ENCODE assay signal across 17 mouse cellular contexts in genomic region chr7:143986281-143986680, GRCm38 (mm10). TPM values are rescaled to one million over a fixed set of nuclear protein-coding genes. Genes with fewer than 3 reads are reported as not detected.
A peak's percentile ranks its signal among the peaks of the same experiment; 100 is the strongest.
DNase-seq lines count a peak whose midpoint lies in the region; ATAC-seq and TF ChIP-seq lines count a peak whose summit lies in the region.
"Had no signal": no experiment of that assay in that cellular context is flagged by ENCODE, and none has a peak within 500 bp of the region (broad histone marks: within the 10 kb centered on the region; RNA-seq: fewer than 3 reads in every experiment).

No protein-coding gene starts in this region.

- H3K4me2 ChIP-seq in liver, embryonic 15.5 days, result no peak overlapping the region
- H3K4me2 ChIP-seq in intestine, postnatal 0 days (replicated peaks; ENCODE audit: low read depth), result no peak overlapping the region
- H3K4me2 ChIP-seq in stomach, embryonic 15.5 days, result no peak overlapping the region
- H3K4me2 ChIP-seq: forebrain, embryonic 15.5 days; heart, embryonic 12.5 days; hindbrain, embryonic 15.5 days; limb, embryonic 15.5 days; midbrain, embryonic 15.5 days had no signal

- H3K4me3 ChIP-seq in liver, embryonic 15.5 days (replicated peaks), result no peak overlapping the region
- no peak overlapping the region for H3K4me3 ChIP-seq in intestine, postnatal 0 days (ENCODE audit: low read depth, low read length)
- no peak overlapping the region for H3K4me3 ChIP-seq in stomach, embryonic 15.5 days (replicated peaks)
- H3K4me3 ChIP-seq: forebrain, embryonic 15.5 days; heart, embryonic 12.5 days; hindbrain, embryonic 15.5 days; limb, embryonic 15.5 days; midbrain, embryonic 15.5 days had no signal

- no peaks in the 10 kb centered on the region; the same call in 1 of the 2 replicates for H3K4me1 ChIP-seq in liver, embryonic 15.5 days (replicated peaks)
- H3K4me1 ChIP-seq in intestine, postnatal 0 days (replicated peaks; ENCODE audit: control insufficient read depth, insufficient read depth, low read length), result no peaks in the 10 kb centered on the region
- no peaks in the 10 kb centered on the region for H3K4me1 ChIP-seq in stomach, embryonic 15.5 days
- H3K4me1 ChIP-seq: forebrain, embryonic 15.5 days; heart, embryonic 12.5 days; hindbrain, embryonic 15.5 days; limb, embryonic 15.5 days; midbrain, embryonic 15.5 days had no signal

- no peak for DNase-seq in liver
- peak; percentile 49 for DNase-seq in kidney, postnatal 10 days
- DNase-seq in retina, embryonic 14.5 days (ENCODE audit: low spot score), result no peak
- DNase-seq in ovary, postnatal 14 days (ENCODE audit: low spot score), result no peak
- DNase-seq in right cerebral cortex, postnatal 14 days, result no peak
- DNase-seq: adrenal gland, postnatal 10 days; cerebellum, adult 11-12 months; cerebellum, postnatal 25 days; right cerebral cortex, postnatal 25 days had no signal

- WGBS in liver, embryonic 15.5 days (ENCODE audit: insufficient replicate concordance), result 62% methylated on average over 2 of the region's 2 CpGs
- WGBS in intestine, postnatal 0 days, result 49% methylated on average over 2 of the region's 2 CpGs
- 84% methylated on average over 2 of the region's 2 CpGs for WGBS in stomach, embryonic 15.5 days

- no peak for TF ChIP-seq CTCF in intestine, postnatal 0 days (IDR thresholded peaks at IDR 0.05; ENCODE audit: low read depth)

- H3K27me3 ChIP-seq in liver, embryonic 15.5 days, result peaks cover 4% of the 10 kb centered on the region; the same call in 1 of the 2 replicates
- no peaks in the 10 kb centered on the region for H3K27me3 ChIP-seq in intestine, postnatal 0 days (replicated peaks; ENCODE audit: control insufficient read depth, insufficient read depth, low read length)
- no peaks in the 10 kb centered on the region for H3K27me3 ChIP-seq in stomach, embryonic 15.5 days (replicated peaks)
- H3K27me3 ChIP-seq: forebrain, embryonic 15.5 days had no signal

- H3K9ac ChIP-seq in liver, embryonic 15.5 days, result no peak overlapping the region
- no peak overlapping the region for H3K9ac ChIP-seq in intestine, postnatal 0 days (ENCODE audit: low read depth, low read length)
- H3K9ac ChIP-seq in stomach, embryonic 15.5 days, result no peak overlapping the region
- H3K9ac ChIP-seq: forebrain, embryonic 15.5 days; heart, embryonic 12.5 days; hindbrain, embryonic 15.5 days; limb, embryonic 15.5 days; midbrain, embryonic 15.5 days had no signal

- H3K27ac ChIP-seq in liver, embryonic 15.5 days (replicated peaks), result no peak overlapping the region
- H3K27ac ChIP-seq in intestine, postnatal 0 days (ENCODE audit: low read depth, low read length), result no peak overlapping the region
- H3K27ac ChIP-seq in stomach, embryonic 15.5 days, result no peak overlapping the region
- H3K27ac ChIP-seq: forebrain, embryonic 15.5 days; hindbrain, embryonic 15.5 days; limb, embryonic 15.5 days; midbrain, embryonic 15.5 days had no signal

- no peaks in the 10 kb centered on the region for H3K36me3 ChIP-seq in liver, embryonic 15.5 days (replicated peaks)
- H3K36me3 ChIP-seq in intestine, postnatal 0 days (ENCODE audit: control insufficient read depth, insufficient read depth), result no peaks in the 10 kb centered on the region
- no peaks in the 10 kb centered on the region for H3K36me3 ChIP-seq in stomach, embryonic 15.5 days
- H3K36me3 ChIP-seq: forebrain, embryonic 15.5 days; heart, embryonic 12.5 days; hindbrain, embryonic 15.5 days; limb, embryonic 15.5 days; midbrain, embryonic 15.5 days had no signal

- ATAC-seq in liver, embryonic 15.5 days (ENCODE audit: insufficient read depth), result peak; percentile 57; the same call in 1 of the 2 replicates
- peak; percentile 46; the same call in 1 of the 2 replicates for ATAC-seq in intestine, postnatal 0 days
- peak; percentile 69 for ATAC-seq in stomach, embryonic 15.5 days (ENCODE audit: insufficient read depth, low FRiP score, low read depth)
- ATAC-seq: forebrain, embryonic 15.5 days; midbrain, embryonic 15.5 days had no signal

- H3K9me3 ChIP-seq in liver, embryonic 15.5 days (replicated peaks), result no peaks in the 10 kb centered on the region
- H3K9me3 ChIP-seq in intestine, postnatal 0 days (ENCODE audit: control insufficient read depth), result no peaks in the 10 kb centered on the region
- no peaks in the 10 kb centered on the region for H3K9me3 ChIP-seq in stomach, embryonic 15.5 days
- H3K9me3 ChIP-seq: forebrain, embryonic 15.5 days; hindbrain, embryonic 15.5 days; limb, embryonic 15.5 days; midbrain, embryonic 15.5 days had no signal

RNA-seq across cellular contexts. Expression of gene Shank2, which starts 15.4 kb away (rescaled TPM):
- polyA plus RNA-seq in liver, embryonic 15.5 days (2015; fragmentation: Nextera tagmentation; extraction: Ambion mirVana), result 0.54 and 0.66 TPM in 2 replicates
- polyA plus RNA-seq in intestine, postnatal 0 days (2015; fragmentation: Nextera tagmentation; extraction: Ambion mirVana), result 0.68 and 0.74 TPM in 2 replicates
- 2.1 and 2.3 TPM in 2 replicates for polyA plus RNA-seq in stomach, embryonic 15.5 days (2015; fragmentation: Nextera tagmentation; extraction: Ambion mirVana)
